Comparison of ENCODE assay signal across 8 mouse cellular contexts in the genomic region with DNA sequence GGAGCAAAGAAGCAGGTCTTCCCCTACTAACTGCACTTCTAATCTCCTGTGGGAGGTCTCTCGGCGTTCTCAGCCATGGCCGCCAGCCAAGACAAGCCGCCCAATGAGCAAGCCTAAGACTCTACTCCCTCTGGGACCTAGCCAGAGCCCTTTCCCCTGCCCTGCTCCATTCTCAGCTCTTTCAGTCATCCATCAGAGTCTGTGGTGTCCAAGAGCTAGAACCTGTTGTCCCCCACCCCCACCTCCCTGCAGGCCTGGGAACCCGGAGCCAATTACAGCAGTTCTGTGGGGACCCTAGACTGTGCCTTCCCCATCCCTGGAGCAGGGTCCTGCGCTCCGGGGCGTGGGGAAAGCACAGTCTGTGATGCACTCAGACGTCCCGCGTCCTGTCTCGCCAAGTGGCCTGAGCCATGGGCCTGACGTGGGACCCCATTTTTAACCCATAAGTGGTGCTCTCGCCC. TPM values are rescaled to one million over a fixed set of nuclear protein-coding genes. Genes with fewer than 3 reads are reported as not detected.
DNase-seq lines count a peak whose midpoint lies in the region; ATAC-seq lines count a peak whose summit lies in the region.

No protein-coding gene starts in this region.

- H3K36me3 ChIP-seq in forebrain, embryonic 10.5 days (replicated peaks): no peaks in the 10 kb centered on the region
- H3K36me3 ChIP-seq in heart, embryonic 14.5 days (ENCODE audit: control insufficient read depth, insufficient read depth, low read length): no peaks in the 10 kb centered on the region
- H3K36me3 ChIP-seq in kidney, embryonic 16.5 days (ENCODE audit: insufficient read depth, low read length): no peaks in the 10 kb centered on the region
- no peaks in the 10 kb centered on the region for H3K36me3 ChIP-seq in liver, embryonic 11.5 days (ENCODE audit: control insufficient read depth, insufficient read depth, low read length)

- ATAC-seq in heart, embryonic 14.5 days (ENCODE audit: insufficient number of reproducible peaks, insufficient read depth, low FRiP score, low read depth): peak; percentile 82
- ATAC-seq in kidney, embryonic 16.5 days (ENCODE audit: low FRiP score, low TSS enrichment): peak; percentile 93
- peak; percentile 70 for ATAC-seq in liver, embryonic 11.5 days (replicated peaks; ENCODE audit: low FRiP score)
- ATAC-seq in monocyte, adult 5-6 weeks (replicated peaks; ENCODE audit: insufficient number of reproducible peaks, low FRiP score, low TSS enrichment, poor library complexity, severe bottlenecking): peak; percentile 59; the same call in 1 of the 2 replicates

- H3K27me3 ChIP-seq in forebrain, embryonic 10.5 days (ENCODE audit: poor library complexity, severe bottlenecking): no peaks in the 10 kb centered on the region
- no peaks in the 10 kb centered on the region for H3K27me3 ChIP-seq in heart, embryonic 14.5 days (ENCODE audit: control insufficient read depth, insufficient read depth, low read length)
- no peaks in the 10 kb centered on the region for H3K27me3 ChIP-seq in kidney, embryonic 16.5 days (ENCODE audit: insufficient read depth, low read length)
- H3K27me3 ChIP-seq in liver, embryonic 11.5 days (replicated peaks; ENCODE audit: control insufficient read depth, insufficient read depth, low read length): no peaks in the 10 kb centered on the region

- H3K9ac ChIP-seq in heart, embryonic 14.5 days (ENCODE audit: low read length): peak overlapping the region; percentile 65
- H3K9ac ChIP-seq in kidney, embryonic 16.5 days (replicated peaks; ENCODE audit: low read length): peak overlapping the region; percentile 61
- H3K9ac ChIP-seq in liver, embryonic 11.5 days (ENCODE audit: low read depth, low read length): peak overlapping the region; percentile 52

- H3K27ac ChIP-seq in brown adipose tissue, adult 24 weeks (replicated peaks; ENCODE audit: low read depth, low read length): no peak overlapping the region
- peak overlapping the region; percentile 76 for H3K27ac ChIP-seq in forebrain, embryonic 10.5 days
- H3K27ac ChIP-seq in heart, embryonic 14.5 days (replicated peaks in 1 of 2; ENCODE audit: control insufficient read depth in 1 of 2, insufficient read depth in 1 of 2, low read depth in 2 of 2, low read length in 2 of 2): peak overlapping the region; percentile 10 to 65; a peak in 3 of 4 replicates
- H3K27ac ChIP-seq in kidney, embryonic 16.5 days (ENCODE audit: low read length): no peak overlapping the region
- H3K27ac ChIP-seq in liver, embryonic 11.5 days (ENCODE audit: low read depth, low read length): no peak overlapping the region; the same call in 1 of the 2 replicates

- 16% methylated on average over 14 of the region's 14 CpGs for WGBS in forebrain, embryonic 10.5 days
- WGBS in heart, embryonic 14.5 days: 1% methylated on average over 14 of the region's 14 CpGs
- 17% methylated on average over 14 of the region's 14 CpGs for WGBS in kidney, embryonic 16.5 days
- 30% methylated on average over 14 of the region's 14 CpGs for WGBS in liver, embryonic 11.5 days

- H3K4me3 ChIP-seq in brown adipose tissue, adult 24 weeks (ENCODE audit: insufficient read depth, low read depth, low read length): peak overlapping the region; percentile 37
- H3K4me3 ChIP-seq in forebrain, embryonic 10.5 days: peak overlapping the region; percentile 48
- H3K4me3 ChIP-seq in heart, embryonic 14.5 days (ENCODE audit: control insufficient read depth in 1 of 2, insufficient read depth in 1 of 2, low read depth in 1 of 2, low read length in 2 of 2): peak overlapping the region; percentile 49 to 74
- H3K4me3 ChIP-seq in kidney, embryonic 16.5 days (ENCODE audit: low read length): peak overlapping the region; percentile 46
- H3K4me3 ChIP-seq in liver, embryonic 11.5 days (ENCODE audit: low read depth, low read length): peak overlapping the region; percentile 43

- DNase-seq in B cell, adult 2 months: peak; percentile 24 to 35
- peak; percentile 29 for DNase-seq in forebrain, embryonic 10.5 days (ENCODE audit: extremely low spot score, low spot score)
- DNase-seq in liver, embryonic 11.5 days (ENCODE audit: low spot score): peak; percentile 55
- DNase-seq in testis, postnatal 10 days (ENCODE audit: low spot score): peak; percentile 87

- peak overlapping the region; percentile 92 for H3K4me2 ChIP-seq in heart, embryonic 14.5 days (ENCODE audit: low read length)
- peak overlapping the region; percentile 80 for H3K4me2 ChIP-seq in kidney, embryonic 16.5 days (replicated peaks; ENCODE audit: low read depth, low read length)
- peak overlapping the region; percentile 67 for H3K4me2 ChIP-seq in liver, embryonic 11.5 days

- H3K4me1 ChIP-seq in brown adipose tissue, adult 24 weeks (ENCODE audit: control insufficient read depth, insufficient read depth, insufficient read length, low read length): 0 out of 2 replicates have a peak, but pooled peaks cover 4% of the 10 kb centered on the region
- peaks cover 16% of the 10 kb centered on the region for H3K4me1 ChIP-seq in forebrain, embryonic 10.5 days
- H3K4me1 ChIP-seq in heart, embryonic 14.5 days (ENCODE audit: control insufficient read depth in 2 of 2, insufficient read depth in 2 of 2, low read length in 2 of 2): peaks cover 5 to 7% of the 10 kb centered on the region in 2 experiments
- H3K4me1 ChIP-seq in kidney, embryonic 16.5 days (ENCODE audit: insufficient read depth, low read length): peaks cover 11% of the 10 kb centered on the region; the same call in 1 of the 2 replicates
- H3K4me1 ChIP-seq in liver, embryonic 11.5 days (replicated peaks; ENCODE audit: control insufficient read depth, insufficient read depth, low read length): peaks cover 6% of the 10 kb centered on the region; the same call in 1 of the 2 replicates

- no peaks in the 10 kb centered on the region for H3K9me3 ChIP-seq in forebrain, embryonic 10.5 days
- no peaks in the 10 kb centered on the region for H3K9me3 ChIP-seq in heart, embryonic 14.5 days (ENCODE audit: control insufficient read depth, low read length)
- no peaks in the 10 kb centered on the region for H3K9me3 ChIP-seq in kidney, embryonic 16.5 days (ENCODE audit: low read length)
- H3K9me3 ChIP-seq in liver, embryonic 11.5 days (ENCODE audit: control insufficient read depth, low read length): no peaks in the 10 kb centered on the region

RNA-seq across cellular contexts. Expression of a gene that starts 15.9 kb away (rescaled TPM):
- polyA plus RNA-seq in brown adipose tissue, adult 24 weeks (2012; ENCODE audit: insufficient read depth, insufficient read length, missing spikeins): 22.6 and 41.9 TPM in 2 replicates
- 169 and 182 TPM in 2 replicates for polyA plus RNA-seq in forebrain, embryonic 10.5 days (2016; fragmentation: Nextera tagmentation; extraction: Ambion mirVana)
- polyA plus RNA-seq in heart, embryonic 14.5 days (2014; fragmentation: Nextera tagmentation; extraction: Ambion mirVana): 64.4 and 73.4 TPM in 2 replicates
- polyA plus RNA-seq in kidney, embryonic 16.5 days (2015; fragmentation: Nextera tagmentation; extraction: Ambion mirVana): 98.9 and 102 TPM in 2 replicates
- polyA plus RNA-seq in liver, embryonic 11.5 days (2014; fragmentation: Nextera tagmentation; extraction: Ambion mirVana): 172 and 175 TPM in 2 replicates
- total RNA-seq in monocyte, adult 5-6 weeks (2017): 20.2 to 27.3 TPM (median 24.3 TPM) in 3 replicates

RNA-seq across cellular contexts. Expression of a gene that starts 49.6 kb away (rescaled TPM):
- 2.0 and 3.8 TPM in 2 replicates for polyA plus RNA-seq in brown adipose tissue, adult 24 weeks (2012; ENCODE audit: insufficient read depth, insufficient read length, missing spikeins)
- 11.7 and 13.4 TPM in 2 replicates for polyA plus RNA-seq in forebrain, embryonic 10.5 days (2016; fragmentation: Nextera tagmentation; extraction: Ambion mirVana)
- polyA plus RNA-seq in heart, embryonic 14.5 days (2014; fragmentation: Nextera tagmentation; extraction: Ambion mirVana): 11.1 and 11.8 TPM in 2 replicates
- polyA plus RNA-seq in kidney, embryonic 16.5 days (2015; fragmentation: Nextera tagmentation; extraction: Ambion mirVana): 9.6 and 11.6 TPM in 2 replicates
- 9.1 and 9.2 TPM in 2 replicates for polyA plus RNA-seq in liver, embryonic 11.5 days (2014; fragmentation: Nextera tagmentation; extraction: Ambion mirVana)
- 21.5 to 39.5 TPM (median 37.9 TPM) in 3 replicates for total RNA-seq in monocyte, adult 5-6 weeks (2017)

Comparison
In these comparisons a context has a peak if more than half of its experiments do, and no peak if none do; other contexts are left out.
1. DNase-seq: peak in every context shown above with its lines; median percentile 87 in testis, postnatal 10 days; 55 in liver, embryonic 11.5 days; 30 in B cell, adult 2 months; 29 in forebrain, embryonic 10.5 days.
2. H3K27ac ChIP-seq: peak in forebrain, embryonic 10.5 days (single experiment) and heart, embryonic 14.5 days (2 of 2); none in brown adipose tissue, adult 24 weeks (single experiment), kidney, embryonic 16.5 days (single experiment) and liver, embryonic 11.5 days (single experiment).
3. Peak in every context shown above with its lines, with median percentiles within 50 percentile points of each other: H3K4me3 ChIP-seq, ATAC-seq, H3K4me2 ChIP-seq and H3K9ac ChIP-seq.